Mouse (Mus musculus) adrenal gland, postnatal 10 days (tissue): ENCODE data around the gene Fank1. TPM values are rescaled to one million over a fixed set of nuclear protein-coding genes. Genes with fewer than 3 reads are reported as not detected.
A peak's percentile ranks its signal among the peaks of the same experiment; 100 is the strongest.

Source experiments
- DNase-seq: peaks from one replicate; pipeline ENCODE4 v3.0.0; 2021; ENCODE audit warnings: mixed read lengths
- total RNA-seq, 2 experiments: library from RNA; stranded (reverse); gene quantifications; 2 replicates each; pipeline ENCODE4 v1.2.3; 2021

Fank1 gene
- total RNA-seq, 2 experiments from 2014 or later, result 0.18 to 0.36 TPM

DNA sequence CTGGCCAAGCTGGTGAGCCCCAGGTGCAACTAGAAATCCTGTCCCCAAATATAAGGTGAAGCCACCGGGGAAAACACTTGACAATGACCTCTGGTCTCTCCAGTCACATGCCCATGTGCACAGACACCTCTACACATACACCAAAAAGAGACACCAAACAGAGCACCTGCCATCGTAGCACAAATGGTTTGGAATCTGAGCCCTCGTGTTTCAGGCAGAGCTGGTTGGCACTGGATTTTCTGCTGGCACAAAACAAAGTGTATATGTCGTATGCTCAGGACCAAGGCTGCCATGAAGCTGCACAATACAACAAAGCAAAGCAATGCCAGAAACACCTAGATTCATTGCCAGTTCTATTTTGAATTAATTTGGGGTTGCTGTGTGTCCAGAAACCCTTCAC is 8.6 kb upstream of the Fank1 start:
- DNase-seq, result no peak

DNA sequence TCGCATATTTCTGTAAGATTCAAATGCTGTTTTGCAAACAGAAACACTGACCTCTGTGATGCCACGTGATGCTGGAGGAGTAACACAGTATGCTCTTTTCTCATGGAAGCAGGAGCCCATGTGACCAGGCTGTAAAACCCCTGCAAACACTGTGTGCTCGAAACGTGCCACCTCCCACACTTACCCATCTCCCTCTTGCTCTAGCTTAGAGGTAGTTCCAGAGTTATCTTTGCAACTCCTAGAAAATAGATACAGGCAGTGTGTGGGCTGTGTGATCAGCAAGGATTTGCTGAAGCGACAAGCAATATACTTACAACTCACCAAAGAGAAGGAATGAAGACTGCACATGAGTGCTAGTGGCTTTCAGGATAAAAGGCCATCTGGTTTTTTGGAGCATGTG is 8.1 kb upstream of the Fank1 start:
- DNase-seq, result no peak

DNA sequence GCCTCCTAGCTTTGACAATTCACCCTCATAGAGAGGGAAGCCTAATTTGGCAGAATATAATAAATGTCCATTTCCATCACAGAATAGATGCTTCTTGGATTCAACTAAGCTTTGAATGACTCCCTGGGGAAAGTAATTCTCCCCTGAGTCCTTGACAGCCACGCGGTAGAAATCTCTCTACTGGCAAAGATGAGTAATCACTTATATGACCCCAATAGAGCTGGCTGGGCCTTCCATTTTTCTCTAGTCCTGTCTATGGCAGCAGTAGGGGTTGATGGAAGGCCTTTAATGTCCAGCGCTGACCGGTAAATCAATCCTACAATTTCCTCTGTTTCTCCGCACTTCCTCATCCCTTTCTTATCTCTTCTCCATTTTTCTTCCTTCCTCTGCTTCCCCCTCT is 1.5 kb upstream of the Fank1 start:
- DNase-seq, result peak; percentile 41

DNA sequence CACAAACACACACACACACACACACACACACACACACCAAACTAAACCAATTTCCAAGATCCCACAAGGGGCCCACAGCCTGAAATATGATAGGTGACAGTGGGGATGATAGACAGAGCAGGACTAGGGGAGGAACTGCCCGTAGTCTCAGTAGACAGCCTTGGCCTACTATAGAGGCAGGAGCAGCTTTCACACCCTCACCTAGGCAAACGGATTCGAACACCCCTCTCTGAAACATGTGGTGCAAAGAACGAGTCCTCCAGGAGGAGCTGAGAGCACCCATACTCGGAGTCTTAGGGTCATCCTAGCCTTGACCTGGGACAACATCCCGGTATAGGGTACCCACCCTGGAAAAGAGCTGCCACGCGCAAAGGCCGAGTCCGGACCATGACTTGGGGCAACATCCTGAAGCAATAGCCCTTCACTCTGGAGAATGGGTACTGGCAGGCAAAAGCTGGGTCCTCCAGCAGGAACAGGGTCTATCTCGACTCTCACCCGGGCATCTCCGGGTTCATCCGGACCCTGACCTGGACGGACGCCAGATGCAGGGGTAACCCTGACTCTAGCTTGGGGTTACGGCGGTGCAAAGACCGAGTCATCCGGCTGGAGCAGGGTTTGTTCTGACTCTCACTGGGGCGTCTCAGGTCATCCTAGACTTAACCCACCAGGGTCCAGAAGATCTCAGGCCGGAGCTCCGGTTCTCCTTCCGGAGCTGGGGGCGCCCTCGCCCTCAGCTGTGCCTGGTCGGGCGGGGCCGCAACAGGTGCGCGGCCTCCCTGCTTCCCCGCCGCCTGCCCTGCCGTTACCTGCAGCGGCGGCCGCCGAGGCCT is 650 bp upstream of the Fank1 start:
- DNase-seq, result peak; percentile 58

DNA sequence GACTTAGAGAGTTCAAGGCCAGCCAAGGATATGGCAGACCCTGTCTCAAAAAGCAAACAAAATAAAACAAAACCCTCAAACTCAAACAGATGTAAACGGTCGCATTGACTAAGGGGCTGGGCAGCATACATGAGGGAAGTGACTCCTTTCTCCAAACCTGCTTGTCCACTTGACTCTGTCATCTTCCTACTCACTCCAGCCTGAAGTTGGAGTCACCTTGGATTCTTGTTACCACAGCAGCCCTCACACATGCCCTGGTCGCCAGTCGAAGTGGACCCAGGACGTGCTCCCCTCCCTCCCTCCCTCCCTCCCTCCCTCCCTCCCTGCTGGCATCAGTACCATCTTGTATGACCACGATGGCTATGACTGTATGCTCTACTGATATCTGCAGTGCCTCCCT is 4.9 kb downstream of the Fank1 start:
- DNase-seq, result no peak

DNA sequence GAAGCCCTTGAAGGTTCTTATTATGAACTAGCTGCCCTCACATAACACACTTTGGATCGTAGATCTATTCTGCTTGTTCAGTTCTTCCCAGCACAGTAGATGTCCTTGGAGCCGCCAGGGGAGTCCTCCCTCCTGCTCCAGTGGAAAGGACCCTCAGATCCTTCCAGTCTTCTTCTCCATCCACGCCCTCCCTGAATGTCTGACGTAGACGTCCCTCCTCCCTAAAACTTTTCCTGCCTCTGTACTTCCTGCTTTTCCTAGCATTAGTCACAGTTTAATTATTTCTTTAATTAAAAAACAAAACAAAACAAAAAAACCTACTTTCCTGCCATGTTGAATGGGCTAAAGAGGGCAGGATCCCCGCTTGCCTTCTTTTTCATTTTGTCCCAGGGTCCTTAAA is 5.3 kb downstream of the Fank1 start:
- no peak for DNase-seq

DNA sequence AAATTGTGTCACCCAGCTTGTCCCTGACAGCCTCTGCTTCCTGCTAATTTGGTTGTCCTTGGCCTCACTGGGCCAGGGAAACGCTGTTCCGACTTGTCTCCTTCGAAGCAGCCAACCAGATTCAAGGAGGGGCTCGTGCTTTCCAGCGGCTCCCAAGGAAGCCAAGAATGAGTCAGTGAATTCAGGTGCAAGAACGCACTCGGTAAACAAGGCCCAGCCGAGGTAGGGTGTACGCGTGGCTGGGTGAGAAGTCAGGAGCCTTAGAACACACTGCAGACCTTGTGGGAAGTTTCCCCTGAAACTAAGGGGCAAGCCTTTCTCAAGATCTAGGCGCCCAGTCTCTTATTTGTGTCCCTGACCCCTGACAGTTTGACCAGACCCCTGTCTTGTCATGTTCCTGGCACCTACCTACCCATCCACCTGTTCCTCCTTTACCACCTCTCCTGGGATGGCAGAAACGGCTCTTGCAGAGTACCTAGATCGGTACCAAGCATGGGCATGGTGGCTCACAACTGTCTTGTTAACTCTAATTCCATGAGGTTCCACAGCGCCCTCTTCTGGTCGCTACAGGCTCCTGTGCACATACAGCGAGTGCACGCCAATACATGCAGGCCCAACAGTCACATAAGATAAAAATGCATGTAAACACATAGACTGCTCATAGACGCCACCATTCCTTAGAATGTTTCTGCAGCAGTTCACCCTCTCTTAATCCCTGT is 6.2 kb downstream of the Fank1 start, which contains the start of gene Dhx32:
Gene Dhx32, minus strand, starts transcription at position 10 of the 719 bp plus-strand sequence.
- DNase-seq, result peak; percentile 87

DNA sequence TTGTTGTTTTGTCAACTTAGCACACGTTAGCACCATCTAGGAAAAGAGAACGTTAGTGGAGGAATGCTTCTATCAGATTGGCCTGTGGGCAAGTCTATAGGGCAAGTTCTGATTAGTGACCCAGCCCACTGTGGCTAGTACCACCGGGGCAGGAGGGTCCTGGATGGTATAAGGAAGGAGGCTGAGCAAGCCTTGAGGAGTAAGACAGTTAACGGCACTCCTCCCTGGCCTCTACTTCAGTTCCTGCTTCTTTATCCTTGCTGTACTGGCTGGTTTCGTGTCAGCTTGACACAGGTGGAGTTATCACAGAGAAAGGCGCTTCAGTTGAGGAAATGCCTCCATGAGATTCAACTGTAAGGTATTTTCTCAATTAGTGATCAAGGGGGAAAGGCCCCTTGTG is 10.9 kb downstream of the Fank1 start:
- no peak for DNase-seq

DNA sequence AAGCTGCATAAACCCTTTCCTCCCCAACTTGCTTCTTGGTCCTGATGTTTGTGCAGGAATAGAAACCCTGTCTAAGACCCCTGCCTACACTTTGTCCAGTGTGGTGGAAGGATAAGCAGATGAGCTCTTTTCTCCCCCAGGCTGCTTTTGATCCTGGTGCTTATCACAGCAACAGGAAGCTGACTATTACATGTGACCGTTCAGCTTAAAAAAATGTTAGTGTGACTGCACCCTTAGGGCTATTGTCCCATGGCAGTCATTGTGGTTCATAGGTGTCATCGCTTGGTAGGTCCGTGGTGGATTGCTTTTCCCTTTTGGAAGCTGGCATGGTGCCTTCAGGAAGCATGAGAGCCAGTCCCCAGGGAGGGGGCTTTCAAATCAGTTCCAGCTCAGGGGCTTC is 11.5 kb downstream of the Fank1 start:
- DNase-seq, result no peak

DNA sequence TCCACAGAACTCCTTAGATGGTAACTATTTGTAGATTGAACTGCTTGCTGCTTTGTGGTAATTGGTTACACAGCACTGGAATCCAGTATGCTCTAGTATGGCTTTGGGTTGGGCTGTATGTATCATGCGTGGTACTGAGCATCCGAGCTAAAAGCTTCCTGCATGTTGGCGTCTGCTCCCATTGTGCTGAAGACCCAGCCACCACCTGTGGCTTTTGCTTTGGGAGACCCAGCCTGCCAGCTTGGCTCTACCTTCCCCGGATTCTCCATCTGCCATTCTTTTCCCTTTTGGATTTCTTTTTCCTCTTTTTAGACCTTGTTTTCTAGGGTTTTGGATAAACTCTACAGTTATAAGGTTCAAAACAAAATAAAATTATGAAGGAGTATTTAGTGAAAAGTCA is 13.5 kb downstream of the Fank1 start:
- DNase-seq, result no peak

DNA sequence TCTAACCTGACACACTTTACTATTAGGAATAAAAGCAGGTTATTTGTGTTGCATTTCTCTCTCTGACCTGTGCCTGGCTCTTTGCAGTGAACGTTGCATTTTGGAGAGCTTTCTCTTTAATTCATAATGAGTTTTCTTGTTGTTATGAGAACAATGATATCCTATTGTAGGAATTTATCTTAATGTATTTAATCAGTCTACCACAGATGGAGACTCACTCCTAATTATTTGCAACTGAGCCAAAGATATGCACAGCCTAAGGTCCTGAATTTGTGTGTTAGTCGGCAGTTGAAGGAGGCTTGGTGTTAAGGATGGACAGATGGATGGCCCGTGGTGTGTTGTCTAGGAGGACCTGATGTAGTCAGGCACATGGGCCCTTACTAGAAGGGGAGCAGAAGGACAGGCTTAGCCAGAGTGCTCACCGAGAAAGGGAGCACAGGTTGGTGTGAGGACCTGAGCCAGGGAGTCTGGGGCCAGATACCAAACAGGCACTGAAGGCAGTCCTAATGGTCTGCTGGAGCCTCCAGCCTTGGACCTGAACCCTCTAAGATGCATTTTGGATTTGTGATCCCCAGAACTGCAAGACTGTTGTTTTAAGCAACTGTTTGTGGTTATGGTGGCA is 14.1 kb downstream of the Fank1 start:
- DNase-seq, result no peak

DNA sequence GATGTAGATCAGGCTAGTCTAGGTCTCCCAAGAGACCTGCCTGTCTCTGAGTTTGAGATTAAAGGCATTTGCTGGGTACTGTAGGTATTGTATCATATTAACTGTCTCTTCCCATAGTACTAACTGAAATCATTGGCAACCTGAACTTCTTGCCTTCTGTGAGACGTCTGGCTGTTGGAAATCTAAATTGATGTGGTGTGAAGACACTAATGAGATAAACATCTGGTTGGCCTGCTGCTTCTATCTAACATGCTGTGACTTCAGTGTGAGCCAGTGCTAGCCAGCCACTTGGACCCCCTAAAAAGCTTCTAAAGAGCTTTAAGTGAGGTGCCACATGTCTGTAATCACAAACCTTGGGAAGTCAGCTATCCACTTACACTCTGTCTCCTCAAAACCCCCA is 16.1 kb downstream of the Fank1 start:
- DNase-seq, result no peak

DNA sequence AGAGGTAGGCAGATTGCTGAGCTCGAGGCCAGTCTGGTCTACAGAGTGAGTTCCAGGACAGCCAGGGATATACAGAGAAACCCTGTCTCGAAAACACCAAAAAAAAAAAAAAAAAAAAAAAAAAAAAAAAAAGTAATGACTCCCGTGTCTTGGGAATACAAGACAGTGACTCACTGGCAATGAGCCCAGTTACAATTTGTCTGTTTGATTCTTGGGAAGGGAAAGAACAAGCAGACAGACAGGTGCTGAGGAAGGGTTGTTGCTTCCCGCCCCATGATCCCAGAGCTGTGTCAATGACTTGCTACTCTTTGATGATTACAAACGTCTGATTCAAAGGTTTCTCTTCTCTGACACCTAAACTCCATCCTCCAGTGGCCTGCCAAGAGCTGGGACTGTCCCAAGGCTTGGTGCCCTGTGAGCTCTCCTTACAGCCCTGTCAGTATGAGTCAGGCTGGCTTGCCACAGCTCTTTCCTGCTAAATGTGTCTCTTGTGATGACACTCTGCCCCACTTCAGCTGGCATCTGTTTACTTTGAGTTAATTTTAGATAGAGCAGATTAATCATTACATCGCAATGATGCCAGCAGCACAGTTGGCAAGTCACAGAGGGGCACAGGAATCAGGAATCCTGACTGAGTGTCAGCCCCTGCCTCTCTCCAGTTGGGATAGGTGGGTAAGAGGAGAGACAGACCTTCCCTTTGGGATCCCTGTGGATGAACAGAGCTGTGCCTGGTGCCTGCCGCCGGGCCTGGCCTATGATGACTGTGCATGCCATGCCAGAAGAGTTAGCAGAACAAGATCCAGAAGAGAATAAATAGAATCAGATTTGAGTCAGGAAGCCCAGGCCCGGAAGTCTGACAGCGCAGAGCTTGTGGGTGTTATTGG is 16.8 kb downstream of the Fank1 start:
- peak; percentile 66 for DNase-seq

DNA sequence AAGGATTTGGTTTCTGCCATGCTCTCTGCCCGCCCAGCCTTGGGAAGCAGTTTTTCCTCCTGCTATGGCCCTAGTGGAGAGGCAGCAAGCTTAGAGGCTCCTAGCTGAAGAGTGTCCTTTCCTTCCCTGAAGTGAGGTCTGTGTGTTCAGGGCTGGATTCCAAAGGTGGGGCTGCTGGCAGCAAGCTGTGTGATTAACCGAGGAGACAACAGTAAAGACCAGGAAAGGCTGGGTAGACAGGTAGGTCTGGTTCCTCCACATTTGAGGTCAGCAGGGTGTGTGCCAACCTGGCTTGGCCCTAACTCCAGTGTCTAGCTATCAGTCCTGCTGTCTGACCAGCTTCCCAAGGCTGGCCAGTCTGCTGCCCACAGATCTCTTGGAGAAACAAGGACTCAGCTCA is 18.1 kb downstream of the Fank1 start:
- DNase-seq, result no peak

DNA sequence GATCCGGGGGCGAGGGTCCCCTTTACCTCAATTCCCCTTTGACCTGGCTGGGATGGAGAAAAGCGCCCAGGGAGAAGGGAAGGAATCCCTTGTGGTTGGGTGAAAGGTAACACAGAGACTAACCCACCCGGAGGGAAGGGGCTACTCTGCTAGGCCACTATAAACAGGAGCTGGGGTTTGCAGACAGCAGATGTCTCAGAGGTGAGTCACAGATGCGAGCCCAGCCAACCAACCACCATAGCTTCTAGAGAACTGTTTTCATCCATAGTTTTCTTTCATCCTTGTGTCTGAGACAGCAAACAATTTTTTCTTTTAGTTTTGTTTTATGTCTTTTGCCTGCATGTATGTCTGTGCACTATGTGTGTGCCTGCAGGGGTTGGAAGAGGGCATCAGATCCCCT is 23.3 kb downstream of the Fank1 start:
- no peak for DNase-seq

DNA sequence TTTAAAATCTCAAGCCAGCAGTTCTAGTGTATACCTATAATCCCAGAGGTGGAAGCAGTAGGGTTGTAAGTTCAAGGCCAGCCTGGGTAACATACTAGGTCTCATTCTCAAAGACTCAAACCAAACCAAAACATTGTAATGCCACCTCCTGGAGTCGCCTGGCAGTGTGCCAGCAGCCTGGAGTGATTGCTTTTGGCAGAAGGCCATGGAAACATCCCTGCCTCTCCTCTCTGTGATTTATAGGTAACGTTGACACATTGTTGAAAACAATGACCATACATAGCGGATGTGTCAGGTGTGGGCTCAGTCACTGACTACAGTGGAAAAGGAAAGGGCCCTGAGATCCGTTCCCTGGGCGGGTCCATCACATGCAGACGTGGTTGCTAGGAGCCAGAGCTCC is 25.2 kb downstream of the Fank1 start:
- peak; percentile 41 for DNase-seq

DNA sequence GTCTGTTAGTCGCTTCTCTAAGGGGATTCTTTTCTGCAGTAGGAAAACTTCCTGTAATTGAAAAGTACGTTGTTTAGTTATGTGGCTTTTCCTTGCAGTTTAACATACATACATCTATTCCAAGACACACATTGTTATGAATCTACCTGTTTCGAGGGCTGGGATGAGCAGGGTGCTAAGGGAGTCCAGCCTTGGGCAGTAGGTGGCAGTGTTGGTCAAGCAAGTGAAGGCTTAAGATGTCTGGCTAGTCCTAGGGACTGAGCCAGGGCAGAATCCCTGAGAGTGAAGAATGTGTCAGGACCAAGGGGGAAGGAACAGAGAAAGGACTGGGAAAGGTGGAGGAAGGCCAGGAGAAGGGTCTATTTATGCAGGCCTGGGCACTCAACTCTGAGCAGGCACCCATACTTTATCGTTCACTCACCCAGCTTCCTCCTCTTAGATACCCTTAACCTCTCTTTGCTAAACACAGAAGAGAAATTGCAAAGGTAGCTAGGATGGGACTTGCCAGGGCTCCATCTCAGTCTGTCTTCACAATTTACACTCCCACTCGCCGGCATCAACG is 29.0 kb downstream of the Fank1 start:
- DNase-seq, result peak; percentile 82

DNA sequence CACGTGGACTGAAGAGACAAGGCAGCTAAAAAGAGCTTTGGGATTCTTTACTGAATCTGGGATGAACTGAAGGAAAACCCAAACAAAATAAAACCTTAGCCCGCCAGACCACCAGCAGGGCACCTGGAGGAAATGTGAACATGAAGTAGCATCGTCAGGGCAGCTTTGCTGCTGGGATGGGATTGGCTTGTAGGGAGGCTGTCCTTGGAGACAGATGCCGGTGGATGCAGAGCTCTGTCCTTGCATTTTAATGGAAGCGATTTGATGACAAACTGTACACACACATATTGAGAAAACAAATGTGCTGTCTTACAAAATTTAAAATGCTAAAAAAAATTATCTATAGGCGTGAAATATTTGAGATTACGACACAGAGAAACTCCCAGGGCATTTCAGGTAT is 36.3 kb downstream of the Fank1 start:
- DNase-seq, result no peak

DNA sequence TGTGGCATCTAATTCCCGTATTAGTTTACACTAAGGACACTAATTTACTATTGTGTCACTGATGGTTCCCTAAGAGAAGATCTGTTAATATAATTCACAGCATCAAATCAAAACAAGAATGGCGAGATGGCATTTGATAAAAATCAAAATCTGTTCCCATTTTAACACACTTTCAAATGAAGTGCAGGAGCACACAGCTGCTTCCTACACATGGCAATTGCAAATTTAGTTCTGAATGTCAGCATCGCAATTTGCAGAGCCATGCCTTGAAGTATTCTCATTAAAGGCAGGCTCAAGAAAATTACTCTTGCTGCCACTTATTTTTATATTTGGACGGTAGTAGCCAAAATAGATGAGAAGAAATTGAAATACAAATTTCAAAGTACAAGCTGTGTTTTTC is 36.7 kb downstream of the Fank1 start:
- no peak for DNase-seq

DNA sequence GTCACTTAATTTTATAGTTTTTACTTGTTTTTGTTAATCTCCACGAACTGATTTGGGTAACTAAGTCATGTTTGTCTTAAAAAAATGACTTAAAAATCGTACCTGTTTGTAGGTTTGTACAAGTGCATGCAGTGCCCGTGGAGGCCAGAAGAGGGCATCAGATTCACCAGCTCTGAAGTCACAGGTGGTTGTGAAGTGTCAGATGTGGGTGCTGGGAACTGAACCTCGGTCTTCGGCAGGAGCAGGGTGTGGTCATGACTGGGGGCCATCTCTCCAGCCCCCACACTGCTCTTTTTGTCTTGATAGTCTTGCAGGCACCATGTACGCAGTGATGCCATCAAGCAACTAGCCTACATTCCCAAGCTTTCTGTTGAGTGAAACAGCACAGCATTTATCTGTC is 47.1 kb downstream of the Fank1 start:
- no peak for DNase-seq

DNA sequence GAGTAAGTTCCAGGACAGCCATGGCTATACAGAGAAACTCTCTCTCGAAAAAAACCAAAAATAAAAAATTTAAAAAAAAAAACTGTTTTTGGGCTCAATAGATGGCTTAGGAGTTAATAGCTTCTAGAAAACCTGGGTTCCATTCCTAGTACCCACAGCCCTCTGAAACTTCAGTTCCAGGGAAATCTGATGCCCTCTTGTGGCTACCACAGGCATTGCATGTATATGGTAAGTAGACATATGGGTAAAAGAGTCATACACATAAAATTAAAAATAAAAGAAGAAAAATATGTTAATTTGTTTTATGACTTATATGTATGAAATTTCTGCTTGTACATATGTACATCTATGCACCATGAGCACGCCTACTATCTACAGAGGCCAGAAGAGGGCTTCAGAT is 47.9 kb downstream of the Fank1 start:
- peak; percentile 19 for DNase-seq

DNA sequence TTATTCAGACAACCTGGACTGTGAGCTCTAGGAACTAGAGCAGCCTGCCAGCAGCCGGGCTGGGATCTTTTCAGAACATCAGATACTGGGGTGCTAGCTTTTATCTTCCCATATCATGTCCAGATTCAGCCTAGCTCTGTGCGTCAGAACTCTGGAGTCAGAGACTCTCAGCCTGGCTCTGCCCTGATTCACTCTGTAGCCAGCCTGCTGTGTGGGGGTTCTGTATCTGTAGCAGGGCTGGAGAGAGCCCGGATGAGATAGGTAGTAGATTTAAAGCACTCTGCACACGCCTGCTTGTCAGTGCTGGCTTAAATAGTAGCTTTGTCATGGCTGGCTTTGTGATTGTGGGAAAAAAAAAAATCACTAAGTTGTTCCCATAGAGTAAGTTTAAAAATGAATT is 51.9 kb downstream of the Fank1 start:
- no peak for DNase-seq
